Mouse (Mus musculus) G1E (cell line): Measurements from ENCODE around the gene Col4a3. TPM values are rescaled to one million over a fixed set of nuclear protein-coding genes. Genes with fewer than 3 reads are reported as not detected.

Source experiments
- ATAC-seq: 2 replicates; pipeline ENCODE4 v1.8.0; 2016; ENCODE audit warnings: mild to moderate bottlenecking; ENCODE audit not compliant: insufficient number of reproducible peaks, poor library complexity, low FRiP score, severe bottlenecking; ENCODE audit errors: extremely low read depth
- DNase-seq: peaks from one replicate; pipeline ENCODE4 v3.0.0; 2012; ENCODE audit warnings: low spot score
- H3K27me3 ChIP-seq: 2 replicates; pipeline ENCODE4 v1.6.1; 2012; ENCODE audit warnings: mild to moderate bottlenecking, low read length, inconsistent platforms; ENCODE audit not compliant: insufficient read depth
- H3K36me3 ChIP-seq: replicated peaks from 2 replicates; pipeline ENCODE3; 2012; ENCODE audit warnings: mild to moderate bottlenecking, inconsistent platforms
- H3K4me1 ChIP-seq: 2 replicates; pipeline ENCODE4 v1.6.1; 2012; ENCODE audit warnings: low read depth, low read length, inconsistent platforms, mixed read lengths; ENCODE audit not compliant: insufficient read depth
- H3K4me3 ChIP-seq: 2 replicates; pipeline ENCODE4 v1.5.1; 2012; ENCODE audit warnings: low read depth, mild to moderate bottlenecking, inconsistent platforms, low read length, moderate library complexity, mixed read lengths
- H3K9me3 ChIP-seq: replicated peaks from 2 replicates; pipeline ENCODE4 v1.6.1; 2012; ENCODE audit warnings: inconsistent platforms
- CTCF ChIP-seq: IDR thresholded peaks from 2 replicates; pipeline ENCODE4 v1.5.1; 2012; ENCODE audit warnings: low read depth, low read length, inconsistent platforms, mixed read lengths
- GATA1 ChIP-seq: IDR thresholded peaks from 2 replicates; pipeline ENCODE4 v1.6.1; 2012; ENCODE audit warnings: borderline replicate concordance, low read length, inconsistent platforms, mixed read lengths
- GATA2 ChIP-seq: IDR thresholded peaks from 2 replicates; pipeline ENCODE4 v1.6.1; 2012; ENCODE audit warnings: low read depth, low read length, inconsistent platforms, borderline replicate concordance
- POLR2AphosphoS5 ChIP-seq: IDR thresholded peaks from 2 replicates; pipeline ENCODE4 v1.6.1; 2012; ENCODE audit warnings: low read depth, low read length, inconsistent platforms; ENCODE audit not compliant: insufficient replicate concordance
- TAL1 ChIP-seq: conservative IDR thresholded peaks from 2 replicates; pipeline ENCODE4 v1.6.1; 2012; ENCODE audit warnings: low read depth, low read length, inconsistent platforms, mixed read lengths
- polyA plus RNA-seq: library from polyadenylated mRNA; stranded (reverse); fragments of >175 nt; gene quantifications from 2 replicates; pipeline ENCODE4 v1.2.3, GENCODE M21; 2012
- total RNA-seq, 2 experiments: library from RNA; stranded (forward) in 1 of 2; stranded (reverse) in 1 of 2; fragments of 200-1000 nt in 1 of 2; fragments of >200 nt in 1 of 2; fragmentation: Nextera tagmentation in 1 of 2; gene quantifications; 2 replicates each; pipeline ENCODE4 v1.2.3; 2014 to 2017

The Col4a3 gene
- total and polyA plus RNA-seq, 3 experiments = 6.1 to 21.2 (median 6.4) TPM

DNA sequence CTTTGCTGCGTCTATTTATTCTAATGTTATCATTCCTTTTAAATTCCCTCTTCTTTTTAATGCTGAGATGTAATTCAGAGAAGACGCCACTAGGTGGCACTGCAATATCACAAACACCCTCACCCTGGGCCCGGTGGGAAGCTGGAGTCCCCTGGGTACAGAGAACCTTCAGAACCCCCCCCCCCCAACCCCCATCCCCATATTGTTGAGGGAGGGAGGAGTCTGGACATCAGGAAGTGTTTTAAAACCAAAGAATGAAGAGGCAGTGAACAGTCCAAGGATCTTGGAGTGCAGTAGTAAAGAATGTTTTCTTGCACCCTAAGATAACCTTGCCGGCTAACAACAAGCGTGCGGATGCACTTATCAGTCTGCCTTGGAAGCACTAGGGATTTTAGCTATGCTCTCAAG is 32.3 kb upstream of the Col4a3 start:
- TF ChIP-seq CTCF (peak; percentile 44), GATA2 (no peak)
- Histone ChIP-seq H3K27me3 (peaks cover 28% of the 10 kb centered on the region), H3K9me3 (no peaks in the 10 kb centered on the region), H3K36me3 (no peaks in the 10 kb centered on the region), H3K4me3 (no peak overlapping the region), H3K4me1 (peaks cover 6% of the 10 kb centered on the region)
- ATAC-seq = peak; percentile 28
- DNase-seq = peak; percentile 26

DNA sequence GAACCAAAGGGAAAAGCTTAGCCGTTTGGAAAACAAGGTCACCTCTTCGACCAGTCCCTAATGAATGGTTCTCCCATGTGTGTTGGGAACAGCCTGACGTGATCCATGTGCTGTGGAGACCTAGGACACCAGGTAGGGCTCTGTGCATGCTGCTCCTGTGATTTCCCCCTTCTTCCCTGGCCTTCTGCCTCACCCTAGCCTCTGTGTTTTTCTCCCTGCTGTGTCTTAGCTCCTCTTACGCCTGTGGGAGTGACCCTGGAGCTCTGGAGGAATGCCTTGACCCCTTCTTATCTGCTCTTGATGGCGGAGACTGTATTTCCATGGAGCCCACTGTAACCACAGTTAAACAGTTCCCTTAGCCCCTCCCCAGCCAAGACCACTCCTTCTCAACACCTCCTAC is 31.8 kb upstream of the Col4a3 start:
- DNase-seq = no peak
- ATAC-seq = no peak
- no peaks in the 10 kb centered on the region for H3K36me3 ChIP-seq
- no peaks in the 10 kb centered on the region for H3K9me3 ChIP-seq
- peaks cover 6% of the 10 kb centered on the region for H3K4me1 ChIP-seq
- no peak overlapping the region for H3K4me3 ChIP-seq
- H3K27me3 ChIP-seq = peaks cover 30% of the 10 kb centered on the region
- TF ChIP-seq CTCF = no peak
- TF ChIP-seq GATA1 = no peak
- no peak for TF ChIP-seq GATA2
- no peak for TF ChIP-seq TAL1
- TF ChIP-seq POLR2AphosphoS5 = no peak

DNA sequence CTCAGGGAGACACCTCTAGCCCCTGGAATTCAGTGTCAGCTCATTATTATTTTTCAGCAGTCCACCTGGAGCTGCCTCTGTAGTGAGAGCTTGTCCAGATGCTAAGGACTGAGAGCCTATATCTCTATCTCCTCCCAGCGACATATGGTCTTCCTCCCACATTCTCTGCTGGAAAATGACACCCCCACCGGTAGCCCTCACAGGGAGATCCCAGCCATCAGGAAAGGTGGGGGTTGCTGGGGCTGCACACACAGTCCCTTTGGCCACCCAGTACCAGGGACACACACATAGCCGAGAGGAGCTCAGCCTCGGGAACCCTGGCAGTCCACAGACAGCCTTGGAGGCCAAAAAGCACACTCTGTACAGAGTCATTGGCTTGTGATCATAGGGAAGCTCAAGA is 26.5 kb upstream of the Col4a3 start:
- no peak for ATAC-seq
- H3K4me1 ChIP-seq = no peaks in the 10 kb centered on the region
- no peak for TF ChIP-seq TAL1
- TF ChIP-seq CTCF = no peak
- TF ChIP-seq GATA2 = no peak
- TF ChIP-seq GATA1 = no peak
- TF ChIP-seq POLR2AphosphoS5 = no peak
- peaks cover 44% of the 10 kb centered on the region for H3K27me3 ChIP-seq
- no peaks in the 10 kb centered on the region for H3K36me3 ChIP-seq
- H3K9me3 ChIP-seq = no peaks in the 10 kb centered on the region
- no peak for DNase-seq
- H3K4me3 ChIP-seq = no peak overlapping the region

DNA sequence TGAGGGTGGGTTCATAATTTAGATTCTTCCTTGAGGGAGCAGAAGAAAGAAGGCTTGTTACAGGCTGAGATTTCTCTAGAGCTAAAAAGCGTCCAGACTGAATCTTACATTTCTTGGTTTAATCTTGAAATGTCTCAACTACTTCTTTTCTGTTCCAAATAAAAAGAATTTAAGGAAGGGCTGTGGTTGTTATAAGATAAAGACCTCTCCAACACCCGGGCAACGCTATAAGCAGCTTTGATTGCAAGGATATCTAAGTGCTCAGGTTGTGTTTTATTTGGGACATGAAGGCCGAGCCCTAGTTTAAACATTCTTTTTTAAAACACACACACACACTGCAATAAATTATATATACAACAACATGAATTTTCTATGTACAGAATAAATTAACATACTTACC is 17.3 kb upstream of the Col4a3 start:
- ATAC-seq (no peak), DNase-seq (no peak)
- 0 out of 2 replicates have a peak, but pooled peaks cover 2% of the 10 kb centered on the region for H3K27me3 ChIP-seq

DNA sequence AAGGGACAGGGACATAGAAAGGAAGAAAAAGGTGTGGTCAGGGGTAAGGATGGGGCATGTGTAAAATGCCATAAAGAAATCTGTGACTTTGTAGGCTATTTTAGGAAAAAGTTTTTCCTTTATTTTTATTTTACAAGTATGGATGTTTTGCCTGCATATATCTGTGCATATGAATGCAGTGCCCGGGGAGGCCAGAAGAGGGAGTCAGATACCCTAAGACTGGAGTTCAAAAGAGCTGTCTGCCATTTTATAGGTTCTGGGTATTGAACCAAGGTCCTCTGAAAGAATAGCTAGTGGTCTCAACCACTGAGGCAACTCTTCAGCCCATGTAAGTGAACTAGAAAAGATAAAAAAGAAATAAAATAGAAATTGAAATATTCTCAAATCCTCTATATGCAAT is 15.0 kb upstream of the Col4a3 start:
- peak; percentile 38 for TF ChIP-seq CTCF
- no peak for TF ChIP-seq GATA1
- Histone ChIP-seq H3K4me1 (peaks cover 4% of the 10 kb centered on the region; the same call in 1 of the 2 replicates), H3K9me3 (no peaks in the 10 kb centered on the region), H3K4me3 (no peak overlapping the region), H3K27me3 (0 out of 2 replicates have a peak, but pooled peaks cover 2% of the 10 kb centered on the region), H3K36me3 (no peaks in the 10 kb centered on the region)
- ATAC-seq = no peak
- DNase-seq = no peak

More for the DNA sequence above, 17.3 kb upstream of the Col4a3 start:
- Histone ChIP-seq H3K4me1 (peaks cover 4% of the 10 kb centered on the region; the same call in 1 of the 2 replicates), H3K9me3 (no peaks in the 10 kb centered on the region), H3K36me3 (no peaks in the 10 kb centered on the region), H3K4me3 (no peak overlapping the region)
- TF ChIP-seq POLR2AphosphoS5 (no peak), GATA2 (no peak), CTCF (no peak)

DNA sequence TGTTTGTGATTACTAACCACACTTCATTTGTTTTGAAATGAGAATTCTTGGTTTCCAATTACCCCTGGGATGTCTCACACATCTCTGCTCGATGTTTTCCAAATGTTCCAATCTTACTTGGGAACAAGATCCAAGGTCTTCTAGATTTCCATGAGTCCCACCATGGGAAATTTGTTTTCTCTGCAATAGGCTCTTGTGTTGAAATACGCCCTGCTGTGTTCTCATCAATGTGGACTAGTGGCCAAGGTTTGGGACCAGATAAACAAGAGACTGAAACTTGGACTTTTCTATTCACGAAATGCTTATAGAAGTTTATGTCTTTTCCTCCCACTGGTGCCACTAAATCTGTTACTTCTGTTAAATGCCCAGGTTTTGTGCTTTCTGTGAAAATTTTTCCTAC is 11.0 kb upstream of the Col4a3 start:
- TF ChIP-seq POLR2AphosphoS5 (no peak), GATA2 (no peak), TAL1 (no peak), GATA1 (no peak), CTCF (no peak)
- no peak for DNase-seq
- no peaks in the 10 kb centered on the region for H3K36me3 ChIP-seq
- ATAC-seq = no peak
- H3K4me3 ChIP-seq = no peak overlapping the region
- H3K9me3 ChIP-seq = no peaks in the 10 kb centered on the region
- H3K4me1 ChIP-seq = peaks cover 4% of the 10 kb centered on the region; the same call in 1 of the 2 replicates
- peaks cover 10% of the 10 kb centered on the region for H3K27me3 ChIP-seq

DNA sequence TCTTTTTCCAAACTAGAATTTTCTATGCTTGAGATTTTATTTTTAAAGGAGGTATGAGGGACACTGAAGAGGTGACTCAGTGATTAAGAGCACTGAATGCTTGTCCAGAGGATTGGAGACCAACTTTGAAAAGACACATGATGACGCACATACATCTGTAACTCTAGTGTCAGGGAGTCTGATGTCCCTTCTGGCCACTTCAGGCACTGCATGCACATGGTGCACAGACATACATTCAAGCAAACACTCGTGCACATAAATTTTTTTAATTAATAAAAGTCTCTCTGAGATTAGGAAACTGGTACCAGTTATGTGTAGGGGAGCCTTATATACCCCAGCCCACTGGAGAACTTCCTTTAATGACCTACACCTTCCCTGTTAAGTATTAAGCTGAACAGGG is 10.5 kb upstream of the Col4a3 start:
- no peaks in the 10 kb centered on the region for H3K9me3 ChIP-seq
- H3K4me3 ChIP-seq = no peak overlapping the region
- ATAC-seq (no peak), DNase-seq (no peak)
- no peaks in the 10 kb centered on the region for H3K36me3 ChIP-seq
- peak; percentile 25; the same call in 1 of the 2 replicates for TF ChIP-seq CTCF
- no peak for TF ChIP-seq TAL1
- H3K27me3 ChIP-seq = peaks cover 10% of the 10 kb centered on the region
- peaks cover 4% of the 10 kb centered on the region; the same call in 1 of the 2 replicates for H3K4me1 ChIP-seq
